Mouse (Mus musculus): ENCODE results near the gene Hist1h4h. TPM values are rescaled to one million over a fixed set of nuclear protein-coding genes. Genes with fewer than 3 reads are reported as not detected.
A peak's percentile ranks its signal among the peaks of the same experiment; 100 is the strongest.
"Not testable (repeated sequence)": the region's sequence is repeated elsewhere in the genome, so short reads cannot be mapped to it uniquely, and the experiment has no call there.

Gene Hist1h4h
- total RNA-seq, 2 experiments from 2014 or later, result 268 to 283 TPM

GRCm38 (mm10) chr13:23530181-23530900 is 509 bp upstream of the Hist1h4h start:
- peak; percentile 71 to 75 for DNase-seq
- intact Hi-C loops (cut with DNase I), result loop anchor here (1.0 to 5.0 kb wide), 5 partner anchors 11 to 1488 kb away; partner anchors contain the start of genes Hist1h1t, Hist1h2ag, Hist1h2bj and Hist1h4c

GRCm38 (mm10) chr13:23532262-23533075 is 1.6 kb downstream of the Hist1h4h start:
- DNase-seq, result no peak
- intact Hi-C loops (cut with DNase I), result loop anchor here (5.0 kb wide), 4 partner anchors 50 to 1490 kb away; partner anchors contain the start of genes Hist1h1t, Hist1h2ag, Hist1h2bj and Hist1h4c

- DNase-seq, result not testable (repeated sequence)
- intact Hi-C loops (cut with DNase I), result loop anchor here (5.0 kb wide), 4 partner anchors 49 to 1491 kb away; partner anchors contain the start of genes Hist1h1t, Hist1h2ag, Hist1h2bj and Hist1h4c
Measured at GRCm38 (mm10) chr13:23533560-23534367, 2.9 kb downstream of the Hist1h4h start, which contains the start of gene Hist1h2af. TSS of gene Hist1h2af (plus strand) at chr13:23533906.

- DNase-seq, result no peak
Measured at GRCm38 (mm10) chr13:23534368-23535131, 3.7 kb downstream of the Hist1h4h start.

GRCm38 (mm10) chr13:23535137-23536075 is 4.6 kb downstream of the Hist1h4h start, which contains the start of gene Hist1h3g:
TSS of gene Hist1h3g (plus strand) at chr13:23535422.
- peak; percentile 82 to 84 for DNase-seq
- intact Hi-C loops (cut with DNase I), result not testable (repeated sequence)

More at GRCm38 (mm10) chr13:23534368-23535131, 3.7 kb downstream of the Hist1h4h start:
- intact Hi-C loops (cut with DNase I), result loop anchor here (5.0 kb wide), 4 partner anchors 48 to 1492 kb away; partner anchors contain the start of genes Hist1h1t, Hist1h2ag, Hist1h2bj and Hist1h4c

GRCm38 (mm10) chr13:23536076-23536822 is 5.4 kb downstream of the Hist1h4h start:
- intact Hi-C loops (cut with DNase I), result no loop called here
- no peak for DNase-seq

GRCm38 (mm10) chr13:23537006-23537710 is 6.3 kb downstream of the Hist1h4h start:
- DNase-seq, result no peak
- intact Hi-C loops (cut with DNase I), result no loop called here

GRCm38 (mm10) chr13:23538249-23538648 is 7.4 kb downstream of the Hist1h4h start:
- intact Hi-C loops (cut with DNase I), result no loop called here
- DNase-seq, result no peak

- DNase-seq; intact Hi-C loops (cut with DNase I): not testable (repeated sequence)
Measured at GRCm38 (mm10) chr13:23539821-23540220, 9.0 kb downstream of the Hist1h4h start.

- intact Hi-C loops (cut with DNase I), result no loop called here
- no peak for DNase-seq
Measured at GRCm38 (mm10) chr13:23541497-23541896, 10.6 kb downstream of the Hist1h4h start.

GRCm38 (mm10) chr13:23542225-23542980 is 11.6 kb downstream of the Hist1h4h start:
- intact Hi-C loops (cut with DNase I); DNase-seq: not testable (repeated sequence)

- intact Hi-C loops (cut with DNase I), result not testable (repeated sequence)
- peak; percentile 44 to 68 for DNase-seq
Measured at GRCm38 (mm10) chr13:23542999-23543607, 12.3 kb downstream of the Hist1h4h start, which contains the start of gene Hist1h2bh. TSS of gene Hist1h2bh (minus strand) at chr13:23543392.

- peak; percentile 65 to 80 for DNase-seq
- intact Hi-C loops (cut with DNase I), result no loop called here
Measured at GRCm38 (mm10) chr13:23543965-23544786, 13.3 kb downstream of the Hist1h4h start, which contains the start of gene Hist1h3f. TSS of gene Hist1h3f (plus strand) at chr13:23544052.

- DNase-seq; intact Hi-C loops (cut with DNase I): not testable (repeated sequence)
Measured at GRCm38 (mm10) chr13:23544787-23545120, 13.9 kb downstream of the Hist1h4h start.

- intact Hi-C loops (cut with DNase I), result no loop called here
- DNase-seq, result no peak
Measured at GRCm38 (mm10) chr13:23546694-23547093, 15.8 kb downstream of the Hist1h4h start.
